Mouse (Mus musculus) midbrain, postnatal 0 days (tissue): ENCODE results near the gene Uspl1. TPM values are rescaled to one million over a fixed set of nuclear protein-coding genes. Genes with fewer than 3 reads are reported as not detected.

Source experiments
- ATAC-seq: fragments of 200-750 bp; cut with Nextera tagmentation; 2 replicates; pipeline ENCODE4 v1.8.0; 2017; ENCODE audit warnings: moderate number of reproducible peaks, mild to moderate bottlenecking, moderate TSS enrichment, moderate library complexity; ENCODE audit not compliant: low FRiP score
- DNase-seq: peaks from one replicate; pipeline ENCODE4 v3.0.0-alpha.2; 2015; ENCODE audit warnings: low spot score
- H3K27ac ChIP-seq: fragments of 300-500 bp; sonication (generic); 2 replicates; pipeline ENCODE4 v1.5.1; 2014; ENCODE audit warnings: low read depth, mild to moderate bottlenecking, low read length, mixed read lengths
- H3K27me3 ChIP-seq: fragments of 300-500 bp; sonication (generic); 2 replicates; pipeline ENCODE4 v1.6.1; 2014; ENCODE audit warnings: low read length, control low read depth, mixed read lengths; ENCODE audit not compliant: insufficient read depth
- H3K36me3 ChIP-seq: fragments of 300-500 bp; sonication (generic); 2 replicates; pipeline ENCODE4 v1.6.1; 2014; ENCODE audit warnings: low read length, control low read depth, mixed read lengths; ENCODE audit not compliant: insufficient read depth
- H3K4me1 ChIP-seq: fragments of 300-500 bp; sonication (generic); 2 replicates; pipeline ENCODE4 v1.6.1; 2014; ENCODE audit warnings: mild to moderate bottlenecking, control low read depth, antibody characterized with exemption, low read length, mixed read lengths; ENCODE audit not compliant: insufficient read depth
- H3K4me2 ChIP-seq: fragments of 300-500 bp; sonication (generic); 2 replicates; pipeline ENCODE4 v1.6.1; 2014; ENCODE audit warnings: low read depth, mild to moderate bottlenecking, low read length, mixed read lengths; ENCODE audit not compliant: poor library complexity, severe bottlenecking
- H3K4me3 ChIP-seq: fragments of 300-500 bp; sonication (generic); 2 replicates; pipeline ENCODE4 v1.5.1; 2014; ENCODE audit warnings: low read depth, mild to moderate bottlenecking, low read length, moderate library complexity
- H3K9ac ChIP-seq: fragments of 300-500 bp; sonication (generic); replicated peaks from 2 replicates; pipeline ENCODE4 v1.6.1; 2014; ENCODE audit warnings: mild to moderate bottlenecking, low read length, moderate library complexity, mixed read lengths; ENCODE audit not compliant: poor library complexity, severe bottlenecking
- H3K9me3 ChIP-seq: fragments of 300-500 bp; sonication (generic); 2 replicates; pipeline ENCODE4 v1.6.1; 2016; ENCODE audit warnings: low read length, control low read depth
- CTCF ChIP-seq: IDR thresholded peaks from 2 replicates; pipeline ENCODE4 v1.5.1; 2016; ENCODE audit warnings: antibody characterized with exemption, mild to moderate bottlenecking
- WGBS: fragments of 180-500 bp; shearing (Covaris S2); extraction: QIAGEN DNeasy Blood & Tissue Kit; methylation state at CpG from one replicate; pipeline ENCODE4 v1.1.7; 2014; 5-methylcytosine and 5-hydroxymethylcytosine counted together
- polyA plus RNA-seq: library from polyadenylated mRNA; unstranded; fragments of >200 nt; fragmentation: Nextera tagmentation; extraction: Ambion mirVana; gene quantifications from 2 replicates; pipeline ENCODE4 v1.2.1, GENCODE M21; 2015
- total RNA-seq: library from RNA; depleted of rRNA; stranded (reverse); fragments of >200 nt; gene quantifications from 2 replicates; pipeline ENCODE4 v1.2.3, GENCODE M21; 2014

Uspl1 gene
- total and polyA plus RNA-seq, 2 experiments from 2014 or later = 47.0 to 48.1 TPM

DNA sequence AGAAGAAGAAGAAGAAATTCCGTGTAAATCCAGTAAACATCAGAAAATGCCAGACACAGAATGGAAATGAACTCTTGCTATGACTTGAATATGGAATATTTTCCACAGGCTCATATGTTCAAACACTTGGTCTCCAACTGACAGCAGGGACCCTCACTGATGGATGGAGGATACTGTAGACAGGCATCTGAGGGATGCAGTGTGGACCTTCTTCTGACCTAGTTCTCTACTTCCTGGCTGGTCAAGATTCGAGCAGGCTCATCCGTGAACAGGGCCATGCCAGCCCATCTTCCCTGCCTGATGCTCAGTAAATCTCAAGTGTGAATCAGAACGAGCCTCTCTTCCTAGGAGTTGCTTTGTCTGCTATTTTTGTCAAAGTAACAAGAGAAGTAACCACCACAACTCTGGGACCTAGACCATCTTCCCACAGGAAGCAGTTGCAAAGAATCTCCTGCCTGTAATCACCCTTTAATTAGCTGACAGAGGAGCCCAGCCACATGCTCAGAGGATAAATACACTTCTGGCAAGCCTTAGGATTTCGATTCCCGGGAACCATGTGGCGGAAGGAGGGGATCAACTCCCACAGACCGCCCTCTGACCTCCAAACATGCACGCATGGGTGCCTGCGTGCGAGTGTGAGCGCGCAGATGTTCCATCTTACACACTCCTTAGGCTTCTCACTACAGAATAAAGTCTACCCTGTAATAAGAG, 31.9 kb upstream of the Uspl1 start:
- H3K27ac ChIP-seq = no peak overlapping the region
- no peak overlapping the region for H3K4me2 ChIP-seq
- ATAC-seq (no peak), DNase-seq (no peak)
- 48% methylated on average over 13 of the region's 13 CpGs for WGBS
- H3K27me3 ChIP-seq = no peaks in the 10 kb centered on the region
- no peaks in the 10 kb centered on the region for H3K4me1 ChIP-seq
- no peaks in the 10 kb centered on the region for H3K9me3 ChIP-seq
- no peak for TF ChIP-seq CTCF
- no peak overlapping the region for H3K9ac ChIP-seq
- no peaks in the 10 kb centered on the region for H3K36me3 ChIP-seq
- H3K4me3 ChIP-seq = no peak overlapping the region

DNA sequence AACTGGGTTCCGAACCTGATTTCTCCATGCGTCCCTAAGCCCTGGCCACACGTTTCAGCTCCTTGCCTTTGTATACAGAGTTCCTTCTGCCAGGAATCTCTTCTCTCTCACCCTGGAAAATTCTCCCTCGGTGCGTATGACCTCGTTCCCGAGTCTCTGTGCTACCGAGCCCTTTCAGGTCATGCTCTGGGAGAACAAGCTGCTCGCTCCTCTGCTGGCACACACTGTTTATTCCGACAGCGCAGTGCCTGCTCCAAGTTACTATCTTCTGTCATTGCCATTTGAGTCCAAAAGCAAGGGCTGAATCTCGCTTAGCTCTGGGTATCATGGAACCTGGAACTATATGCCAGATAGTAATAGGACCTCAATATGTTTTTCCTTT, 31.4 kb upstream of the Uspl1 start:
- TF ChIP-seq CTCF = no peak
- peak; percentile 9 for DNase-seq
- no peak overlapping the region for H3K27ac ChIP-seq

DNA sequence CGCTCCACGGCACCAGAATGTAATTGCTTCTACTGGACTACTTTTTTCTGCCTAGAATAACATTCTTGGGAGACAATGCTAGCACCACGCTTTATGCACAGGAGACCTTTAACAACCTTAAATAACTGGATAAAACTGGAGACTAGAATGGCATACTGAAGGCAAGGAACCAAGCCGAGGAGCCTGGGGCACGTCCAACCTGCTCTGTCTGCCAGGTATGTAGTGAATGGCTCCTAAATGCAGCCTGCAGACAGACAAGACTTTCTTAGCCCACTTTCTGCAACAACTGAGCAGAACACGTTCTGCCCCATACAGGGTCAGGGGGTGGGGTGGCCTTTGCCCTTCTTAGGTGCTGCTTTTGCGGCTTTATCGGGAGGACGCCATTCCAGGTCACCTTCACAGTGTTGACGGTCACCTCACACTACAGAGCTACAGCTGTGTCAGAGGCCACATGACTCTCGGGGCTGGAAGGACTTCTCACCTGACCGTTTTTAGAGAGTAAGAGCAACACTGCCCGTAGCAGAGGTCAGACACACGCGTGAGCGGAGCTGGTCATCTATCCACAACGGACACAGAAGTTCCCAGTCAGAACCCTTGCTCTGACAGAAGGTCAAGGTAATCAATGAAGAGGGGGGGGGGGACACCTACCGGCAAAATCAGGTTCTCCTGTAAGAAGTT, 27.1 kb upstream of the Uspl1 start:
- Histone ChIP-seq H3K4me2 (no peak overlapping the region), H3K36me3 (no peaks in the 10 kb centered on the region), H3K27ac (no peak overlapping the region), H3K4me3 (no peak overlapping the region), H3K9me3 (no peaks in the 10 kb centered on the region), H3K27me3 (no peaks in the 10 kb centered on the region), H3K9ac (no peak overlapping the region), H3K4me1 (no peaks in the 10 kb centered on the region)
- DNase-seq (no peak), ATAC-seq (no peak)
- 93% methylated on average over 18 of the region's 18 CpGs for WGBS
- TF ChIP-seq CTCF = no peak

More for the DNA sequence above, 31.4 kb upstream of the Uspl1 start:
- H3K4me1 ChIP-seq = no peaks in the 10 kb centered on the region
- no peaks in the 10 kb centered on the region for H3K27me3 ChIP-seq
- no peak overlapping the region for H3K4me3 ChIP-seq
- WGBS = 62% methylated on average over 12 of the region's 12 CpGs
- no peak for ATAC-seq
- no peak overlapping the region for H3K9ac ChIP-seq
- no peaks in the 10 kb centered on the region for H3K9me3 ChIP-seq
- no peak overlapping the region for H3K4me2 ChIP-seq
- H3K36me3 ChIP-seq = no peaks in the 10 kb centered on the region

DNA sequence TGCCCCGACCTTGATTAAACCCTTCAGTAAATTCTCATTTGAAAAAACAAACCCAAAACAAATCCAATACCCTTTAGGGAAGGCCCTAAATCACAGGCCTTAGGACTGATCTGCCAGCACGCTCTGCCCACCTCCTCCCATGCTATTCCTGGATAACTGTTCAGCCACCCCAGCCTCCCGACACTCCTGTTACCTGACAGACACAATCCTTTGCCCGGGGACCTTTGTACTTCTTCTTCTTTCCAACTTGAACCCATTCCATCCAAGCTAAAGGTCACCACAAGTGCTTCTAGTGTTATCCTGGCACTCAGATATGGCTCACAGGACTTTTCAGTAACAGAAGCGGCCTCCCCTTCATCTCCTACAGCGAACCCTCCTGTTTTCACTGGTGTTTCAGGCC, 25.1 kb upstream of the Uspl1 start:
- Histone ChIP-seq H3K4me2 (no peak overlapping the region), H3K9me3 (no peaks in the 10 kb centered on the region), H3K4me1 (no peaks in the 10 kb centered on the region), H3K27ac (no peak overlapping the region), H3K9ac (no peak overlapping the region), H3K27me3 (no peaks in the 10 kb centered on the region), H3K36me3 (no peaks in the 10 kb centered on the region), H3K4me3 (no peak overlapping the region)
- TF ChIP-seq CTCF = no peak
- WGBS = 93% methylated on average over 6 of the region's 6 CpGs
- no peak for ATAC-seq
- no peak for DNase-seq

DNA sequence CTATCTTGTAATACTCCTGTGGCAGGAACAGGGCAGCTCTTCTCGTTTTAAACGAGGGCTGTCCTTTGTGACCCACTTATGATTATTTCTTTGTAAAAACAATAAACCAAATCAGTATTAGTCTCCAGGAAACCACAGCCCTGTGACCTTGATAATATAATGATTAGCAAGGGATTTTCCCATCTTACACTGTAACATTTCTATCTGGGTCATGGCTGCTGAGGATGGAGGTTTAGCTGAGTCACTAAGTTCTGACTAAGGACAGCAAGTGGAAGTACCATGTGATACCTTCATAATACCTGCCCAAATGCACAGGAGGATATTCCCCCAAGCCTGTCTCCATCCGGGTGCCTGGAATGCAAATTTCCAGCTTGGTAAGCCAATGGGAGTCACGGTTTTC, 23.7 kb upstream of the Uspl1 start:
- Histone ChIP-seq H3K4me3 (no peak overlapping the region), H3K4me2 (no peak overlapping the region), H3K36me3 (no peaks in the 10 kb centered on the region), H3K27ac (no peak overlapping the region), H3K9ac (no peak overlapping the region), H3K9me3 (no peaks in the 10 kb centered on the region), H3K4me1 (no peaks in the 10 kb centered on the region), H3K27me3 (no peaks in the 10 kb centered on the region)
- ATAC-seq = no peak
- no peak for DNase-seq
- TF ChIP-seq CTCF = no peak
- 85% methylated on average over 4 of the region's 4 CpGs for WGBS

DNA sequence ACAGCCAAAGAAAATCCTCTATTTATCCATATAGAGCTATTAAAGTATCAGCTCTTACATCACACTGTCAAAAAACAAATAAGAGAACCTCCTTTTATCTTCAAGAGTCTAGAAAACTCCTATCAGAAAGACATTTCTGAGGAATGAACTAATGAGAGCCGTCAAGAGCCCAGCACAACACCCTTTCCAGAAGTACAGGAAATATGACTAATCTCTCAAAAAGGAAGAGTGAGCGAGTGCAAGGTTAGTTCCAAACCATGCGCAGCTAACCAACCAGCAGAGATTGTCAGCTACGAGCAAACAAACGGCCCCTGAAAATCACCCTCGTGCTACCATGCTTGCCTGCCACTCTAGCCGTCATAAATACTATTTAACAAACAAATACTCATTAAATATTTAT, 21.3 kb upstream of the Uspl1 start:
- 81% methylated on average over 7 of the region's 7 CpGs for WGBS
- no peak overlapping the region for H3K9ac ChIP-seq

More for the DNA sequence above, 21.3 kb upstream of the Uspl1 start:
- DNase-seq = no peak
- no peak overlapping the region for H3K27ac ChIP-seq
- no peaks in the 10 kb centered on the region for H3K36me3 ChIP-seq
- H3K27me3 ChIP-seq = no peaks in the 10 kb centered on the region
- H3K4me2 ChIP-seq = no peak overlapping the region
- no peak for ATAC-seq
- no peaks in the 10 kb centered on the region for H3K9me3 ChIP-seq
- no peaks in the 10 kb centered on the region for H3K4me1 ChIP-seq
- no peak overlapping the region for H3K4me3 ChIP-seq
- no peak for TF ChIP-seq CTCF
